Mouse (Mus musculus) left cerebral cortex, adult 18-20 months (tissue): ENCODE data around the gene Ppp1r10. TPM values are rescaled to one million over a fixed set of nuclear protein-coding genes. Genes with fewer than 3 reads are reported as not detected.

Source experiments
- DNase-seq, 2 experiments: peaks; one replicate each; pipeline ENCODE4 v3.0.0; 2021 to 2022; ENCODE audit warnings: low spot score in 2 of 2, mixed read lengths in 1 of 2
- total RNA-seq, 2 experiments: library from RNA; stranded (reverse); gene quantifications; 2 replicates each; pipeline ENCODE4 v1.2.3; 2021

Ppp1r10 gene
- total RNA-seq, 2 experiments from 2014 or later = 62.9 to 63.7 TPM

- DNase-seq = no peak
Observed at GRCm38 (mm10) chr17:35897644-35898573, 18.3 kb upstream of the Ppp1r10 start.

- no peak for DNase-seq
Observed at GRCm38 (mm10) chr17:35900636-35901035, 15.6 kb upstream of the Ppp1r10 start.

GRCm38 (mm10) chr17:35903343-35903991, 12.8 kb upstream of the Ppp1r10 start:
- no peak for DNase-seq

GRCm38 (mm10) chr17:35903992-35904355, 12.3 kb upstream of the Ppp1r10 start:
- no peak for DNase-seq

GRCm38 (mm10) chr17:35905587-35905986, 10.6 kb upstream of the Ppp1r10 start:
- DNase-seq = no peak

- DNase-seq = no peak
Observed at GRCm38 (mm10) chr17:35907609-35908008, 8.6 kb upstream of the Ppp1r10 start.

GRCm38 (mm10) chr17:35909186-35909918, 6.9 kb upstream of the Ppp1r10 start:
- DNase-seq = no peak

GRCm38 (mm10) chr17:35909919-35910369, 6.3 kb upstream of the Ppp1r10 start, which contains the start of gene Atat1:
Atat1 (minus strand) TSS chr17:35910075.
- peak; percentile 93 for DNase-seq

- no peak for DNase-seq
Observed at GRCm38 (mm10) chr17:35914975-35915374, 1.3 kb upstream of the Ppp1r10 start.

GRCm38 (mm10) chr17:35915538-35916296, 517 bp upstream of the Ppp1r10 start:
- peak in 1 of 2 experiments; percentile 44 for DNase-seq

- peak in 1 of 2 experiments; percentile 20 for DNase-seq
Observed at GRCm38 (mm10) chr17:35917143-35917462, 869 bp downstream of the Ppp1r10 start.

GRCm38 (mm10) chr17:35917463-35918251, 1.4 kb downstream of the Ppp1r10 start:
- DNase-seq = no peak

- DNase-seq = no peak
Observed at GRCm38 (mm10) chr17:35918276-35919059, 2.2 kb downstream of the Ppp1r10 start.

GRCm38 (mm10) chr17:35919060-35919715, 3.0 kb downstream of the Ppp1r10 start:
- peak; percentile 92 to 93 for DNase-seq

GRCm38 (mm10) chr17:35919864-35920301, 3.6 kb downstream of the Ppp1r10 start:
- no peak for DNase-seq

GRCm38 (mm10) chr17:35920384-35920783, 4.2 kb downstream of the Ppp1r10 start:
- DNase-seq = no peak

- no peak for DNase-seq
Observed at GRCm38 (mm10) chr17:35920862-35921562, 4.8 kb downstream of the Ppp1r10 start.

GRCm38 (mm10) chr17:35921710-35922109, 5.5 kb downstream of the Ppp1r10 start:
- no peak for DNase-seq
